In the genomic region with DNA sequence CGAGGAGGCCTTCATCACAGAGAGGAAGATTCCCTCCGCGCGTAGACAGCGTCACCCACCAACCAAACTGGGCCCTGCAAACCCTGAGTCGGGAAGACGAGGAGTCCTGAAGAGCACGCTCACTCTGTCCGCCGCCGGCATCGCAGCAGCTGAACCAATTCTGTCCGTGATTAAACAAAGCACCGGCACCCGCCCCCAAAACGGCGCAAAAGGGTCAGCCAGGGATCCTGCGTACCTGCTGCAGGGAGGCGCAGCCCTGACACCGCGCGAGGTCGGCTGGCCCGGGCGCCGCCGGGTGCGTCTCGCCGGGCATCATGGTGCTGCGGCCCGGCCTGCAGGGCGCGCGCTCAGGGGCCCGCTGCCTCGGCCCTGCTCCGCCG, we compare ENCODE assay signal across 8 mouse cellular contexts. TPM values are rescaled to one million over a fixed set of nuclear protein-coding genes. Genes with fewer than 3 reads are reported as not detected.
A peak's percentile ranks its signal among the peaks of the same experiment; 100 is the strongest.
DNase-seq lines count a peak whose midpoint lies in the region; ATAC-seq and TF ChIP-seq lines count a peak whose summit lies in the region.

Ice1 (minus strand) TSS at position 353 of the 380 bp plus-strand sequence.

- TF ChIP-seq CTCF in left cerebral cortex, adult 2 months (IDR thresholded peaks at IDR 0.05), result no peak

- peak within 1 kb of the TSS; percentile 96 for H3K27ac ChIP-seq in heart, embryonic 10.5 days
- H3K27ac ChIP-seq in left cerebral cortex, adult 2 months, result peak within 1 kb of the TSS; percentile 96
- H3K27ac ChIP-seq in midbrain, embryonic 14.5 days (replicated peaks; ENCODE audit: low read depth, low read length), result peak within 1 kb of the TSS; percentile 95

- peak within 1 kb of the TSS; percentile 97 for H3K4me3 ChIP-seq in heart, embryonic 10.5 days
- peak within 1 kb of the TSS; percentile 77 for H3K4me3 ChIP-seq in left cerebral cortex, adult 2 months
- H3K4me3 ChIP-seq in midbrain, embryonic 14.5 days (replicated peaks; ENCODE audit: low read depth, low read length), result peak within 1 kb of the TSS; percentile 95

- peak; percentile 18 for ATAC-seq in cerebellum, adult (ENCODE audit: insufficient number of reproducible peaks, low FRiP score, low TSS enrichment)
- ATAC-seq in CD4-positive, CD25-positive, alpha-beta regulatory T cell, adult 4 months, result peak; percentile 46
- ATAC-seq in midbrain, embryonic 14.5 days (ENCODE audit: low FRiP score, low TSS enrichment), result peak; percentile 44

- peaks cover 23% of the 10 kb centered on the region for H3K4me1 ChIP-seq in heart, embryonic 10.5 days
- H3K4me1 ChIP-seq in midbrain, embryonic 14.5 days (ENCODE audit: control insufficient read depth, insufficient read depth, low read length), result peaks cover 19% of the 10 kb centered on the region

- peak within 1 kb of the TSS; percentile 88 for H3K9ac ChIP-seq in midbrain, embryonic 14.5 days (replicated peaks; ENCODE audit: low read length)

- H3K9me3 ChIP-seq in heart, embryonic 10.5 days, result no peaks in the 10 kb centered on the region
- no peaks in the 10 kb centered on the region for H3K9me3 ChIP-seq in midbrain, embryonic 14.5 days (ENCODE audit: control insufficient read depth, low read length)

- no peaks in the 10 kb centered on the region for H3K27me3 ChIP-seq in heart, embryonic 10.5 days (ENCODE audit: insufficient read depth, poor library complexity, severe bottlenecking)
- no peaks in the 10 kb centered on the region for H3K27me3 ChIP-seq in midbrain, embryonic 14.5 days (ENCODE audit: control insufficient read depth, insufficient read depth, low read length)

- peak within 1 kb of the TSS; percentile 87 for H3K4me2 ChIP-seq in midbrain, embryonic 14.5 days (ENCODE audit: low read length)

- under 1% methylated on average over 37 of the region's 39 CpGs for WGBS in heart, embryonic 10.5 days
- WGBS in midbrain, embryonic 14.5 days, result under 1% methylated on average over 39 of the region's 39 CpGs

- no peaks in the 10 kb centered on the region for H3K36me3 ChIP-seq in heart, embryonic 10.5 days
- no peaks in the 10 kb centered on the region for H3K36me3 ChIP-seq in midbrain, embryonic 14.5 days (ENCODE audit: control insufficient read depth, insufficient read depth, low read length)

- DNase-seq in cerebellum, adult 9-10 months, result no peak
- peak; percentile 62 for DNase-seq in embryo, embryonic 11 days
- DNase-seq in heart, embryonic 10.5 days (ENCODE audit: low spot score), result peak; percentile 80
- no peak for DNase-seq in left cerebral cortex, adult 2 months (ENCODE audit: extremely low spot score in 1 of 2, low spot score in 2 of 2)
- peak; percentile 72 for DNase-seq in midbrain, embryonic 14.5 days
- no peak for DNase-seq in urinary bladder, postnatal 25 days (ENCODE audit: low spot score)

- intact Hi-C loops in left cerebral cortex, adult 2 months (cut with DNase I), result no loop called here

RNA-seq across cellular contexts. Expression of gene Ice1, which starts in this region (rescaled TPM):
- 10 to 100 TPM; 18.1 to 25.7 TPM for polyA plus RNA-seq in CD4-positive, CD25-positive, alpha-beta regulatory T cell, adult 4 months (2017; shearing (Covaris generic))
- 16.8 and 20.3 TPM in 2 replicates for polyA plus RNA-seq in heart, embryonic 10.5 days (2016; fragmentation: Nextera tagmentation; extraction: Ambion mirVana)
- total RNA-seq in left cerebral cortex, adult 2 months (2021), result 10 to 100 TPM; 73.5 to 73.7 TPM
- 59.1 and 59.2 TPM in 2 replicates for polyA plus RNA-seq in midbrain, embryonic 14.5 days (2014; fragmentation: Nextera tagmentation; extraction: Ambion mirVana)

Comparison
In these comparisons a context has a peak if more than half of its experiments do, and no peak if none do; other contexts are left out.
1. DNase-seq: peak in embryo, embryonic 11 days (single experiment), heart, embryonic 10.5 days (single experiment) and midbrain, embryonic 14.5 days (single experiment); none in cerebellum, adult 9-10 months (single experiment), left cerebral cortex, adult 2 months (0 of 2) and urinary bladder, postnatal 25 days (single experiment).
2. Peak in every context shown above with its lines, with median percentiles within 50 percentile points of each other: ATAC-seq, H3K27ac ChIP-seq and H3K4me3 ChIP-seq.